Mouse (Mus musculus): ENCODE measurements around the gene Prkg1. TPM values are rescaled to one million over a fixed set of nuclear protein-coding genes. Genes with fewer than 3 reads are reported as not detected.

Gene Prkg1
- polyA plus RNA-seq, 1 experiment from 2014 or later, result 4.9 TPM

DNA sequence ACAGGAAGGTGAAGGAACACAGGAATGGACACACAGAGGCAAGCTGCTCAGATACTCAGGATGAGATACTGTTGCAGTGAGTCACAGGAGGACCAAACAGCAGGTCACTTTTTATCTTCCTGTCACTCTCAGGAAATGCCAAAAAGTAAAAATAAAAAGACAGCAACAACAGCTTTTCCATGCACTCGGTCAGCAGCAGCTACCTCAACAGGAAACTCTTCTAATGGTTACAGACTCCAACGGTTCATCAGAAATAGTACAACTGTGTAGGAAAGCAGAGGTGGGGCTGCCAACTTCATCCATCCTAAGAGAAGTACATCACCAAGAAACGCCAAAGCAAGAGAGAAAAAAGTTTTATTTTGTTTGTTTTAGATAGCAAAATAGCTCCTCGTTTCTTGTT is 234.9 kb downstream of the Prkg1 start:
- H3K4me3 ChIP-seq (ENCODE audit: low read depth, low read length), result no peak overlapping the region
- H3K9me3 ChIP-seq (replicated peaks; ENCODE audit: control insufficient read depth, low read length, poor library complexity, severe bottlenecking), result no peaks in the 10 kb centered on the region
- H3K36me3 ChIP-seq (ENCODE audit: control insufficient read depth, insufficient read depth, low read length), result no peaks in the 10 kb centered on the region
- H3K9ac ChIP-seq (ENCODE audit: low read depth, low read length), result no peak overlapping the region
- no peak for ATAC-seq
- H3K27ac ChIP-seq (ENCODE audit: low read length), result no peak overlapping the region
- no peaks in the 10 kb centered on the region for H3K4me1 ChIP-seq (ENCODE audit: control insufficient read depth, insufficient read depth, low read length)
- H3K27me3 ChIP-seq (ENCODE audit: control insufficient read depth, insufficient read depth, low read depth, low read length), result no peaks in the 10 kb centered on the region
- WGBS, result 79% methylated on average over 4 of the region's 4 CpGs
- H3K4me2 ChIP-seq (ENCODE audit: low read length), result no peak overlapping the region

DNA sequence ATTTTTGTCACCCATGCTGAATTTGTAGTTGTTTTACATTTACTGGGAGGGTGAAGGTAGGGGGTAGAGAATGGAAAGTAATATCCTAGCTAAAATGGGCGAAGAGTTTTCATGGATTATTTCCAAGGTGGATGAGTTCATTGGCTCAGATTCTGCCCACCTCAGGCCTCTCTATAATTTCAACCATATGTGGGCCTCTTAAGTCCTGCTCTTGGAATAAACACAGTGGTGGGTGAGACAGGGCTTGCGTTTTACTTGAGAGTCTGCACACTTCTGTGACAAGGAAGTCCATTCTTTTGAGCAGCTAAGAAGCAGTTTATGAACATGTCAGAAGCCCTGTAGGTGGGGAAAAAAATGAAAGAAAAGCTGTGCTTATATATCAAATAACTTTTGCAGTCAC is 250.3 kb downstream of the Prkg1 start:
- H3K27ac ChIP-seq (ENCODE audit: low read length), result no peak overlapping the region
- no peaks in the 10 kb centered on the region for H3K9me3 ChIP-seq (replicated peaks; ENCODE audit: control insufficient read depth, low read length, poor library complexity, severe bottlenecking)
- H3K36me3 ChIP-seq (ENCODE audit: control insufficient read depth, insufficient read depth, low read length), result no peaks in the 10 kb centered on the region
- H3K4me1 ChIP-seq (ENCODE audit: control insufficient read depth, insufficient read depth, low read length), result no peaks in the 10 kb centered on the region
- H3K9ac ChIP-seq (ENCODE audit: low read depth, low read length), result no peak overlapping the region
- H3K4me3 ChIP-seq (ENCODE audit: low read depth, low read length), result no peak overlapping the region
- 86% methylated on average over 2 of the region's 2 CpGs for WGBS
- H3K4me2 ChIP-seq (ENCODE audit: low read length), result no peak overlapping the region
- no peaks in the 10 kb centered on the region for H3K27me3 ChIP-seq (ENCODE audit: control insufficient read depth, insufficient read depth, low read depth, low read length)
- no peak for ATAC-seq

DNA sequence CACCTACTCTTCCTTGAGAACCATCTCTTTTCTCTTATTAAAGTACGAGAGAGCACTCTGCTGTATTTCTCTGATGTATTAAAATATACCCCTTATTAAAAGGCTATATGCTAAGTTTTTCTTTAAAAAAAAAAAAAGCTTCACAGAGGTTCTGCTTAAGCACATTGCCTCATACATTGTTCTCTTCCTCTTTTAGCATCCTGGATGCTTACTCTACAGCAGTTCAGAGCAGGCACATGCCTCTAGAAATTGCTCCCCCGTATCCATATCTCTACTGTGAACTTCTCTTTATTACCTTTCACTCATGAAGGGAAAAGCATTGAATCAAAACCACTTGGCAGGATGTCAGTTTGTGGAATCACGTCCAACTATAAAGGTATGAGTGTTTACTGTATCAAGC is 257.0 kb downstream of the Prkg1 start:
- 88% methylated on average over 3 of the region's 3 CpGs for WGBS
- Histone ChIP-seq H3K4me3 (ENCODE audit: low read depth, low read length) (no peak overlapping the region), H3K9ac (ENCODE audit: low read depth, low read length) (no peak overlapping the region), H3K4me1 (ENCODE audit: control insufficient read depth, insufficient read depth, low read length) (no peaks in the 10 kb centered on the region), H3K4me2 (ENCODE audit: low read length) (no peak overlapping the region), H3K36me3 (ENCODE audit: control insufficient read depth, insufficient read depth, low read length) (no peaks in the 10 kb centered on the region), H3K27ac (ENCODE audit: low read length) (no peak overlapping the region), H3K9me3 (replicated peaks; ENCODE audit: control insufficient read depth, low read length, poor library complexity, severe bottlenecking) (no peaks in the 10 kb centered on the region), H3K27me3 (ENCODE audit: control insufficient read depth, insufficient read depth, low read depth, low read length) (no peaks in the 10 kb centered on the region)
- ATAC-seq, result no peak

DNA sequence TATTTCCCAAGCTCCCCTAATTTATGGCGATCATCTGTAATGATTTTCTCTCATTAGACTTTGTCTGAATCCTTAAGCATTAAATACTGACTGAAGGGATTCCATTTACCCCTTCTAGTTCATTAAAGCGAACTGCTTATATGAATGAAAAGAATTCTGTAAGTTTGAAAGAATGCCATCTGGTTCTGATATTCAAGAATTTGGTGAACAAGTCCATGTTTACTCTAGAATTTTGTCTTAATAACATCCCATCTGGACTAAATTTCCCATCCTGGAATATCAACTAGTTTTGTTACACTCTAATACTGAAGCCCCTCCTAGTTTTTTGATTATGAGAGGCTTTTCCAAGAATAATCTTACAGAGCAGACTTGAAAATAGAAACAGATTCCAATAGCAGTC is 258.5 kb downstream of the Prkg1 start:
- Histone ChIP-seq H3K27me3 (ENCODE audit: control insufficient read depth, insufficient read depth, low read depth, low read length) (no peaks in the 10 kb centered on the region), H3K4me2 (ENCODE audit: low read length) (no peak overlapping the region), H3K36me3 (ENCODE audit: control insufficient read depth, insufficient read depth, low read length) (no peaks in the 10 kb centered on the region), H3K27ac (ENCODE audit: low read length) (no peak overlapping the region), H3K9me3 (replicated peaks; ENCODE audit: control insufficient read depth, low read length, poor library complexity, severe bottlenecking) (no peaks in the 10 kb centered on the region), H3K4me3 (ENCODE audit: low read depth, low read length) (no peak overlapping the region), H3K9ac (ENCODE audit: low read depth, low read length) (no peak overlapping the region), H3K4me1 (ENCODE audit: control insufficient read depth, insufficient read depth, low read length) (no peaks in the 10 kb centered on the region)
- ATAC-seq, result no peak
- 87% methylated on average over 2 of the region's 2 CpGs for WGBS

DNA sequence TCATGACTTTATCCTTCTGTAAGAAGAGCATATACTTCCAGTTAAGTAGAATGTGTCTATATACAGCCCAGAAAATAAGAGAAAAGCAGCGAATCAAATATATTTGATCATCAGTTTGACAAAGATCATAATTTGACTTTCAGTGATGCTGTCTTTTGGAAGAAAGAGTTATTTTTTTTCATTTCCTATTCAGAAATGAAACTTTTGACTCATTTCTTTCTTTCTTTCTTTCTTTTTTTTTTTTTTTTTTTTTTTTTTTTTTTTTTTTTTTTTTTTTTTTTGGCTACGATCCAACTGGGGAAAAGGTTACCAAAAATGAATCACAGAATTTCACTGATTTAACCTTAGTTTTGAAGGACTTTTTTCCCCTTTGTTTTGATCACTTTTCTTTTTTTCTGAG is 259.8 kb downstream of the Prkg1 start:
- no peaks in the 10 kb centered on the region for H3K9me3 ChIP-seq (replicated peaks; ENCODE audit: control insufficient read depth, low read length, poor library complexity, severe bottlenecking)
- no peaks in the 10 kb centered on the region for H3K4me1 ChIP-seq (ENCODE audit: control insufficient read depth, insufficient read depth, low read length)
- no peaks in the 10 kb centered on the region for H3K27me3 ChIP-seq (ENCODE audit: control insufficient read depth, insufficient read depth, low read depth, low read length)
- no peak overlapping the region for H3K4me2 ChIP-seq (ENCODE audit: low read length)
- H3K9ac ChIP-seq (ENCODE audit: low read depth, low read length), result no peak overlapping the region
- no peak overlapping the region for H3K4me3 ChIP-seq (ENCODE audit: low read depth, low read length)
- H3K36me3 ChIP-seq (ENCODE audit: control insufficient read depth, insufficient read depth, low read length), result no peaks in the 10 kb centered on the region
- ATAC-seq, result no peak
- H3K27ac ChIP-seq (ENCODE audit: low read length), result no peak overlapping the region
- WGBS, result 87% methylated on average over 2 of the region's 2 CpGs

DNA sequence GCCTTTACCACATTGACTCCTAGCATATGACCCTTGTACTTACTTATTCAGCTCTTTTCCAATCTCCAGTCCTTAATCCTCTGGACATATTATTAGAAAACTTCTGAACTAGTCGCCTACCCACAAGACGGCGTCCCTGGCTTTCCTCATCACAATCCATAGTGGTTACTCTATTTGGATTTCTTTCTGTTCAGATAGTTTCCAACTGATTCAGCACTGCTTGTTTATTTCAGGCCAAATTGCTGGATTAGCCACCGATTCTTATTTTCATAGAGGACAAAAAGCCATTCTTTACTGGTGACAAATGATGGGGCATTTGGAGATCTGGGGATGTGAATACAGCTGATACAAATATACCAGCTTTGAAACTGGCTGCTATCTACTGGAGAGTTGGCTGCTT is 267.4 kb downstream of the Prkg1 start:
- H3K9me3 ChIP-seq (replicated peaks; ENCODE audit: control insufficient read depth, low read length, poor library complexity, severe bottlenecking), result no peaks in the 10 kb centered on the region
- ATAC-seq, result no peak
- no peaks in the 10 kb centered on the region for H3K27me3 ChIP-seq (ENCODE audit: control insufficient read depth, insufficient read depth, low read depth, low read length)
- H3K4me2 ChIP-seq (ENCODE audit: low read length), result no peak overlapping the region
- H3K4me3 ChIP-seq (ENCODE audit: low read depth, low read length), result no peak overlapping the region
- H3K27ac ChIP-seq (ENCODE audit: low read length), result no peak overlapping the region
- H3K36me3 ChIP-seq (ENCODE audit: control insufficient read depth, insufficient read depth, low read length), result no peaks in the 10 kb centered on the region
- H3K4me1 ChIP-seq (ENCODE audit: control insufficient read depth, insufficient read depth, low read length), result no peaks in the 10 kb centered on the region
- H3K9ac ChIP-seq (ENCODE audit: low read depth, low read length), result no peak overlapping the region
- 71% methylated on average over 4 of the region's 4 CpGs for WGBS

DNA sequence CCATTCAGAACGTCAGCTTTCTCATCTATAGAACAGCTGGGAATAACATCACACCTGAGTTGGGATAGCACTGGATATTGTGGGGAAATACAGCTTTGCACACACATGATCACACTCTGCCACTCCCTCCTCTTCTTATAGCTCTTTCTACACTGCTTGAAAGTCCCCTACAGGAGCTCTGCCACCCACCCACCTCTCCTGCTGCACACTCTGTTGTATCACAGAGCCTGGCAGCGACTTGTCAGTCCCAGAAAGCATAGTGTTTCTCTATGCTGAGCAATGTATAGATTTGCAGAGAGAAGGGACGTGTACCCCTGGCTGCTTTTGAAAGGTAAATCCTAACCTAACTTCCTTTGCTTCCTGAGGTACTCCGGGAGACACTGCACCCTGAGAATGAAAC is 275.2 kb downstream of the Prkg1 start:
- Histone ChIP-seq H3K4me3 (ENCODE audit: low read depth, low read length) (no peak overlapping the region), H3K4me1 (ENCODE audit: control insufficient read depth, insufficient read depth, low read length) (no peaks in the 10 kb centered on the region), H3K36me3 (ENCODE audit: control insufficient read depth, insufficient read depth, low read length) (no peaks in the 10 kb centered on the region), H3K27ac (ENCODE audit: low read length) (no peak overlapping the region), H3K4me2 (ENCODE audit: low read length) (no peak overlapping the region), H3K9me3 (replicated peaks; ENCODE audit: control insufficient read depth, low read length, poor library complexity, severe bottlenecking) (no peaks in the 10 kb centered on the region), H3K9ac (ENCODE audit: low read depth, low read length) (no peak overlapping the region), H3K27me3 (ENCODE audit: control insufficient read depth, insufficient read depth, low read depth, low read length) (no peaks in the 10 kb centered on the region)
- ATAC-seq, result no peak
- 75% methylated on average over 4 of the region's 4 CpGs for WGBS

DNA sequence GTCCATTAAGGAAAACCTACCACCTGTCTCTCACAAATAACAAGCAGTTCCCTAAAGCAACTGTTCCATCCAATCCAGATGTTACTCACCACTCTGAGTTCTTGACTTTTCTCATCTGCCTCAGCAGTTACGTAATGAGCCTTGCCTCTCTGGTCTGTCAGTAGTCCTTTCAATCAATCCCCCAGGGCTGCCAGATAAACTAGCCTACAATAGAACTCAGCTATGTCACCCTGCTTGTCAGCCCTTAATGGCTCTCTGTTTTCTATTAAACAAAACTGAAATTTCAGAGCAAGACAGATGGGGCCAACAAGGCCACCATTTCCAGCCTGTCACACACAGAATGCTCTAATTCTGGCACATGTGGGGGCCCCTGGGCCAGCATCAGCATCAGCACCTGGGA is 293.1 kb downstream of the Prkg1 start:
- no peaks in the 10 kb centered on the region for H3K9me3 ChIP-seq (replicated peaks; ENCODE audit: control insufficient read depth, low read length, poor library complexity, severe bottlenecking)
- H3K4me2 ChIP-seq (ENCODE audit: low read length), result no peak overlapping the region
- H3K4me3 ChIP-seq (ENCODE audit: low read depth, low read length), result no peak overlapping the region
- H3K36me3 ChIP-seq (ENCODE audit: control insufficient read depth, insufficient read depth, low read length), result no peaks in the 10 kb centered on the region
- H3K9ac ChIP-seq (ENCODE audit: low read depth, low read length), result no peak overlapping the region
- H3K27ac ChIP-seq (ENCODE audit: low read length), result no peak overlapping the region
- no peaks in the 10 kb centered on the region for H3K4me1 ChIP-seq (ENCODE audit: control insufficient read depth, insufficient read depth, low read length)
- ATAC-seq, result no peak
- WGBS, result 41% methylated on average over 1 of the region's 1 CpGs
- H3K27me3 ChIP-seq (ENCODE audit: control insufficient read depth, insufficient read depth, low read depth, low read length), result no peaks in the 10 kb centered on the region

DNA sequence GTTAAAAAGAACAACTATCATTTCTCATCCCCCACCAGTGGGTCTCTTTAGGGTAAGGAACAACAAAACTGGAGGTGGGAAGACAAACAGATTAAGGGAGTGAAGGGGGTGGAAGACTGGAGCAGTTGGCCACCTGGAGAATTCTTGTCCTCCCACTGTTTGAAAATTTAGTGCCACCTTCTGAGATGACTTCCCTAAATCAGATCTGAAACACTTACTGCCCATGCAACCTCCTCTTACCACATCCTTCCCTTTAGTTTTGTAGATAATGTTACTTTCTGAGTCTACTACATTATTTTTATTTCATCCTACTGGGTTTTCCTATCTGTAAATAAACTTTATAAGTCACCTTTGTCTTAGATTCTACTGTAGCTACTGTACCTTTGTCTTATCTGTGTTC is 304.6 kb downstream of the Prkg1 start:
- H3K4me2 ChIP-seq (ENCODE audit: low read length), result no peak overlapping the region
- no peaks in the 10 kb centered on the region for H3K27me3 ChIP-seq (ENCODE audit: control insufficient read depth, insufficient read depth, low read depth, low read length)
- H3K4me1 ChIP-seq (ENCODE audit: control insufficient read depth, insufficient read depth, low read length), result no peaks in the 10 kb centered on the region
- no peak overlapping the region for H3K9ac ChIP-seq (ENCODE audit: low read depth, low read length)
- no peaks in the 10 kb centered on the region for H3K36me3 ChIP-seq (ENCODE audit: control insufficient read depth, insufficient read depth, low read length)
- H3K4me3 ChIP-seq (ENCODE audit: low read depth, low read length), result no peak overlapping the region
- no peak for ATAC-seq
- H3K27ac ChIP-seq (ENCODE audit: low read length), result no peak overlapping the region
- no peaks in the 10 kb centered on the region for H3K9me3 ChIP-seq (replicated peaks; ENCODE audit: control insufficient read depth, low read length, poor library complexity, severe bottlenecking)

DNA sequence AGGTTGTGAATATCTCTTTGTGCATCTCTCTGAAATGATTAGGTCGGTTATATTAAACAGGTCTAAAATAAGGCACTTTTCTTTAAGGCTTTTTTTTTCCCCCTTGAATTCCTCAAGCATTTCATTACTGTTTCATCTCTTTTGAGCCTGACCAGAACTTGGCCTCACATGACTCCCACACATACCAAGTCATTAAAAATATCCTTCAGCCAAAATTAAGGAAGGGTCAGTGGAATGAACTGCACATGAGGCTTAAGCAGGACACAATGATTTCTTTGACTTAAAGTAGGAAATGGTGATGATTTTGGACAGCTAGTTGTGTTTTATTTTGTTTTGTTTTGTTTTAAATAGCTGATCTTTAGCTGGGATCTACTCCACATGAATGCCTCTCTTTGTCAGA is 320.7 kb downstream of the Prkg1 start:
- no peak for ATAC-seq
- Histone ChIP-seq H3K4me2 (ENCODE audit: low read length) (no peak overlapping the region), H3K9me3 (replicated peaks; ENCODE audit: control insufficient read depth, low read length, poor library complexity, severe bottlenecking) (no peaks in the 10 kb centered on the region), H3K36me3 (ENCODE audit: control insufficient read depth, insufficient read depth, low read length) (no peaks in the 10 kb centered on the region), H3K9ac (ENCODE audit: low read depth, low read length) (no peak overlapping the region), H3K27me3 (ENCODE audit: control insufficient read depth, insufficient read depth, low read depth, low read length) (no peaks in the 10 kb centered on the region), H3K27ac (ENCODE audit: low read length) (no peak overlapping the region), H3K4me1 (ENCODE audit: control insufficient read depth, insufficient read depth, low read length) (no peaks in the 10 kb centered on the region), H3K4me3 (ENCODE audit: low read depth, low read length) (no peak overlapping the region)
- WGBS, result 90% methylated on average over 1 of the region's 1 CpGs
